Mouse (Mus musculus) cerebellum, adult 2 months (tissue): ENCODE data around the gene Ascc2. TPM values are rescaled to one million over a fixed set of nuclear protein-coding genes. Genes with fewer than 3 reads are reported as not detected.
A peak's percentile ranks its signal among the peaks of the same experiment; 100 is the strongest.

Source experiments
- DNase-seq, 2 experiments: peaks; one replicate each; pipeline ENCODE4 v3.0.0; 2021
- H3K27ac ChIP-seq: fragments of 200-500 bp; 2 replicates; pipeline ENCODE4 v1.5.1; 2012; ENCODE audit warnings: low read length, control low read depth, inconsistent platforms; ENCODE audit not compliant: insufficient read depth
- H3K27me3 ChIP-seq: fragments of 200-500 bp; 2 replicates; pipeline ENCODE4 v1.6.1; 2012; ENCODE audit warnings: inconsistent platforms, mild to moderate bottlenecking, low read length, moderate library complexity; ENCODE audit not compliant: control insufficient read depth, insufficient read depth
- H3K4me1 ChIP-seq: fragments of 200-500 bp; 2 replicates; pipeline ENCODE4 v1.6.1; 2011; ENCODE audit warnings: low read length; ENCODE audit not compliant: control insufficient read depth, insufficient read depth
- H3K4me3 ChIP-seq: fragments of 200-500 bp; replicated peaks from 2 replicates; pipeline ENCODE3; 2011; ENCODE audit warnings: mild to moderate bottlenecking, low read depth, low read length, control low read depth; ENCODE audit not compliant: insufficient read depth
- CTCF ChIP-seq: fragments of 200-500 bp; IDR thresholded peaks from 2 replicates; pipeline ENCODE4 v1.5.1; 2011; ENCODE audit warnings: low read depth, mild to moderate bottlenecking, control low read depth, low read length, moderate library complexity, borderline replicate concordance; ENCODE audit not compliant: insufficient read depth
- POLR2A ChIP-seq: fragments of 200-500 bp; IDR thresholded peaks from 2 replicates; pipeline ENCODE4 v1.6.1; 2011; ENCODE audit warnings: low read length, control low read depth, borderline replicate concordance; ENCODE audit not compliant: insufficient read depth
- WGBS: fragments of 180-500 bp; shearing (Covaris S2); methylation state at CpG from one replicate; pipeline ENCODE4 v1.1.7; 2018; 5-methylcytosine and 5-hydroxymethylcytosine counted together
- polyA plus RNA-seq: library from polyadenylated mRNA; depleted of rRNA; stranded (reverse); fragments of >200 nt; gene quantifications from 2 replicates; pipeline ENCODE4 v1.2.3, GENCODE M21; 2012

The Ascc2 gene
- polyA plus RNA-seq, 1 experiment, result 16.7 TPM

- Histone ChIP-seq H3K4me1 (0 out of 2 replicates have a peak, but pooled peaks cover 3% of the 10 kb centered on the region), H3K4me3 (no peak overlapping the region), H3K27ac (no peak overlapping the region), H3K27me3 (no peaks in the 10 kb centered on the region)
- 93% methylated on average over 3 of the region's 3 CpGs for WGBS
- DNase-seq, result no peak
- no peak for TF ChIP-seq CTCF
- TF ChIP-seq POLR2A, result no peak
Observed at GRCm38 (mm10) chr11:4687874-4688273, 50.3 kb downstream of the Ascc2 start.

GRCm38 (mm10) chr11:4688632-4689380, 51.3 kb downstream of the Ascc2 start:
- Histone ChIP-seq H3K4me3 (no peak overlapping the region), H3K4me1 (0 out of 2 replicates have a peak, but pooled peaks cover 3% of the 10 kb centered on the region), H3K27ac (no peak overlapping the region), H3K27me3 (no peaks in the 10 kb centered on the region)
- DNase-seq, result no peak
- WGBS, result 85% methylated on average over 11 of the region's 11 CpGs
- no peak for TF ChIP-seq CTCF
- no peak for TF ChIP-seq POLR2A

- DNase-seq, result no peak
- TF ChIP-seq POLR2A (no peak), CTCF (no peak)
- no peak overlapping the region for H3K27ac ChIP-seq
- H3K4me1 ChIP-seq, result 0 out of 2 replicates have a peak, but pooled peaks cover 3% of the 10 kb centered on the region
- H3K27me3 ChIP-seq, result no peaks in the 10 kb centered on the region
- WGBS, result 77% methylated on average over 7 of the region's 7 CpGs
- H3K4me3 ChIP-seq, result no peak overlapping the region
Observed at GRCm38 (mm10) chr11:4690353-4690752, 52.8 kb downstream of the Ascc2 start.

GRCm38 (mm10) chr11:4691213-4691612, 53.7 kb downstream of the Ascc2 start:
- H3K27ac ChIP-seq, result no peak overlapping the region
- H3K4me1 ChIP-seq, result 0 out of 2 replicates have a peak, but pooled peaks cover 3% of the 10 kb centered on the region
- WGBS, result 14% methylated on average over 10 of the region's 10 CpGs
- no peak for TF ChIP-seq POLR2A
- no peak for TF ChIP-seq CTCF
- no peaks in the 10 kb centered on the region for H3K27me3 ChIP-seq
- no peak overlapping the region for H3K4me3 ChIP-seq
- peak in 1 of 2 experiments; percentile 25 for DNase-seq

GRCm38 (mm10) chr11:4692162-4692561, 54.6 kb downstream of the Ascc2 start:
- no peak overlapping the region for H3K4me3 ChIP-seq
- H3K27ac ChIP-seq, result no peak overlapping the region
- DNase-seq, result no peak
- TF ChIP-seq CTCF (no peak), POLR2A (no peak)
- no peaks in the 10 kb centered on the region for H3K27me3 ChIP-seq
- 81% methylated on average over 11 of the region's 11 CpGs for WGBS
- 0 out of 2 replicates have a peak, but pooled peaks cover 3% of the 10 kb centered on the region for H3K4me1 ChIP-seq

GRCm38 (mm10) chr11:4697043-4697983, 59.8 kb downstream of the Ascc2 start:
- Histone ChIP-seq H3K4me1 (no peaks in the 10 kb centered on the region), H3K27ac (no peak overlapping the region), H3K4me3 (no peak overlapping the region), H3K27me3 (no peaks in the 10 kb centered on the region)
- TF ChIP-seq POLR2A, result no peak
- no peak for TF ChIP-seq CTCF
- WGBS, result 33% methylated on average over 7 of the region's 7 CpGs
- peak in 1 of 2 experiments; percentile 33 for DNase-seq

- 76% methylated on average over 8 of the region's 8 CpGs for WGBS
- H3K27ac ChIP-seq, result no peak overlapping the region
- no peaks in the 10 kb centered on the region for H3K27me3 ChIP-seq
- no peak overlapping the region for H3K4me3 ChIP-seq
- no peak for TF ChIP-seq CTCF
- TF ChIP-seq POLR2A, result no peak
- H3K4me1 ChIP-seq, result no peaks in the 10 kb centered on the region; the same call in 1 of the 2 replicates
- DNase-seq, result no peak
Observed at GRCm38 (mm10) chr11:4700726-4701125, 63.2 kb downstream of the Ascc2 start.

GRCm38 (mm10) chr11:4703688-4704071, 66.1 kb downstream of the Ascc2 start:
- Histone ChIP-seq H3K27ac (peak overlapping the region; percentile 85), H3K4me1 (no peaks in the 10 kb centered on the region; the same call in 1 of the 2 replicates), H3K27me3 (no peaks in the 10 kb centered on the region), H3K4me3 (peak overlapping the region; percentile 96)
- TF ChIP-seq CTCF, result no peak
- no peak for TF ChIP-seq POLR2A
- no peak for DNase-seq
- 5% methylated on average over 12 of the region's 12 CpGs for WGBS
